ENCODE assay signal across 14 mouse cellular contexts in genomic region chr5:64992540-64992939, GRCm38 (mm10). TPM values are rescaled to one million over a fixed set of nuclear protein-coding genes. Genes with fewer than 3 reads are reported as not detected.
DNase-seq lines count a peak whose midpoint lies in the region; ATAC-seq and TF ChIP-seq lines count a peak whose summit lies in the region.
"Had no signal": no experiment of that assay in that cellular context is flagged by ENCODE, and none has a peak within 500 bp of the region (broad histone marks: within the 10 kb centered on the region; RNA-seq: fewer than 3 reads in every experiment).

No protein-coding gene starts in this region.

- no peaks in the 10 kb centered on the region for H3K36me3 ChIP-seq in forebrain, postnatal 0 days (ENCODE audit: insufficient read depth)
- H3K36me3 ChIP-seq in forebrain, embryonic 11.5 days (ENCODE audit: control insufficient read depth, insufficient read depth, low read length), result no peaks in the 10 kb centered on the region
- peaks cover 5% of the 10 kb centered on the region; the same call in 1 of the 2 replicates for H3K36me3 ChIP-seq in liver, postnatal 0 days (replicated peaks; ENCODE audit: insufficient read depth, low read length)
- H3K36me3 ChIP-seq in liver, embryonic 11.5 days (ENCODE audit: control insufficient read depth, insufficient read depth, low read length), result peaks cover 3% of the 10 kb centered on the region; the same call in 1 of the 2 replicates
- H3K36me3 ChIP-seq in midbrain, postnatal 0 days (ENCODE audit: insufficient read depth, low read length), result no peaks in the 10 kb centered on the region

- TF ChIP-seq EP300 in liver, postnatal 0 days (IDR thresholded peaks at IDR 0.05; ENCODE audit: low read depth), result no peak

- H3K4me3 ChIP-seq in forebrain, postnatal 0 days (ENCODE audit: low read depth, low read length), result no peak overlapping the region
- H3K4me3 ChIP-seq in forebrain, embryonic 11.5 days (ENCODE audit: low read depth, low read length), result no peak overlapping the region
- H3K4me3 ChIP-seq in liver, postnatal 0 days (ENCODE audit: low read depth, low read length), result no peak overlapping the region
- no peak overlapping the region for H3K4me3 ChIP-seq in liver, embryonic 11.5 days (ENCODE audit: low read depth, low read length)
- no peak overlapping the region for H3K4me3 ChIP-seq in midbrain, postnatal 0 days (ENCODE audit: low read depth, low read length)
- H3K4me3 ChIP-seq: liver, embryonic 13.5 days; megakaryocyte, embryonic 14.5 days had no signal

- peak; percentile 71 for ATAC-seq in forebrain, postnatal 0 days
- ATAC-seq in forebrain, embryonic 11.5 days (replicated peaks; ENCODE audit: low FRiP score), result no peak
- ATAC-seq in liver, postnatal 0 days, result no peak
- ATAC-seq in liver, embryonic 11.5 days (replicated peaks; ENCODE audit: low FRiP score), result no peak
- no peak for ATAC-seq in midbrain, postnatal 0 days (ENCODE audit: low FRiP score)
- ATAC-seq: forebrain, embryonic 16.5 days had no signal

- H3K9ac ChIP-seq in forebrain, postnatal 0 days, result no peak overlapping the region
- H3K9ac ChIP-seq in forebrain, embryonic 11.5 days (ENCODE audit: low read length), result no peak overlapping the region
- H3K9ac ChIP-seq in liver, postnatal 0 days (replicated peaks), result no peak overlapping the region
- no peak overlapping the region for H3K9ac ChIP-seq in liver, embryonic 11.5 days (ENCODE audit: low read depth, low read length)
- H3K9ac ChIP-seq in midbrain, postnatal 0 days (replicated peaks; ENCODE audit: low read length, poor library complexity, severe bottlenecking), result no peak overlapping the region
- H3K9ac ChIP-seq: liver, embryonic 13.5 days had no signal

- no peaks in the 10 kb centered on the region for H3K27me3 ChIP-seq in forebrain, postnatal 0 days (ENCODE audit: insufficient read depth, low read length)
- H3K27me3 ChIP-seq in forebrain, embryonic 11.5 days (ENCODE audit: control insufficient read depth, insufficient read depth, low read length), result no peaks in the 10 kb centered on the region
- no peaks in the 10 kb centered on the region for H3K27me3 ChIP-seq in liver, postnatal 0 days (ENCODE audit: insufficient read depth, low read length)
- no peaks in the 10 kb centered on the region for H3K27me3 ChIP-seq in liver, embryonic 11.5 days (replicated peaks; ENCODE audit: control insufficient read depth, insufficient read depth, low read length)
- H3K27me3 ChIP-seq in midbrain, postnatal 0 days (ENCODE audit: insufficient read depth, low read length), result no peaks in the 10 kb centered on the region
- H3K27me3 ChIP-seq: liver, embryonic 13.5 days; megakaryocyte, embryonic 14.5 days had no signal

- DNase-seq in forebrain, postnatal 0 days, result peak; percentile 39
- no peak for DNase-seq in forebrain, embryonic 11.5 days (ENCODE audit: low spot score)
- no peak for DNase-seq in liver, postnatal 0 days
- no peak for DNase-seq in liver, embryonic 11.5 days (ENCODE audit: low spot score)
- peak; percentile 65 for DNase-seq in R1 (ENCODE audit: low read depth, low spot score)
- peak; percentile 19 for DNase-seq in midbrain, postnatal 0 days (ENCODE audit: low spot score)
- no peak for DNase-seq in ovary, adult 18-20 months (ENCODE audit: low spot score)
- DNase-seq in kidney, adult 8-10 months, result no peak
- DNase-seq: adrenal gland, postnatal 25 days; cerebellum, adult 9-11 months; kidney, postnatal 25 days; liver, embryonic 13.5 days had no signal

- no peak overlapping the region for H3K4me2 ChIP-seq in forebrain, postnatal 0 days (ENCODE audit: low read depth)
- no peak overlapping the region for H3K4me2 ChIP-seq in forebrain, embryonic 11.5 days (ENCODE audit: low read depth, low read length, severe bottlenecking)
- H3K4me2 ChIP-seq in liver, postnatal 0 days (ENCODE audit: low read depth, low read length), result no peak overlapping the region
- no peak overlapping the region for H3K4me2 ChIP-seq in liver, embryonic 11.5 days
- no peak overlapping the region for H3K4me2 ChIP-seq in midbrain, postnatal 0 days (ENCODE audit: low read depth, low read length, poor library complexity, severe bottlenecking)
- H3K4me2 ChIP-seq: liver, embryonic 13.5 days had no signal

- peaks cover 5% of the 10 kb centered on the region; the same call in 1 of the 2 replicates for H3K4me1 ChIP-seq in forebrain, postnatal 0 days (ENCODE audit: insufficient read depth)
- no peaks in the 10 kb centered on the region for H3K4me1 ChIP-seq in forebrain, embryonic 11.5 days (replicated peaks; ENCODE audit: control insufficient read depth, insufficient read depth, low read length)
- H3K4me1 ChIP-seq in liver, postnatal 0 days (ENCODE audit: insufficient read depth), result no peaks in the 10 kb centered on the region
- H3K4me1 ChIP-seq in liver, embryonic 11.5 days (replicated peaks; ENCODE audit: control insufficient read depth, insufficient read depth, low read length), result no peaks in the 10 kb centered on the region
- H3K4me1 ChIP-seq in midbrain, postnatal 0 days (ENCODE audit: insufficient read depth, low read length), result no peaks in the 10 kb centered on the region
- H3K4me1 ChIP-seq: liver, embryonic 13.5 days had no signal

- no peak overlapping the region for H3K27ac ChIP-seq in forebrain, postnatal 0 days (ENCODE audit: low read depth, low read length)
- no peak overlapping the region for H3K27ac ChIP-seq in forebrain, embryonic 11.5 days (ENCODE audit: low read depth, low read length)
- no peak overlapping the region for H3K27ac ChIP-seq in liver, postnatal 0 days (ENCODE audit: low read depth)
- no peak overlapping the region for H3K27ac ChIP-seq in liver, embryonic 11.5 days (ENCODE audit: low read depth, low read length)
- no peak overlapping the region for H3K27ac ChIP-seq in midbrain, postnatal 0 days (ENCODE audit: low read depth, low read length)
- H3K27ac ChIP-seq: liver, embryonic 13.5 days had no signal

- 35% methylated on average over 8 of the region's 8 CpGs for WGBS in forebrain, postnatal 0 days
- WGBS in forebrain, embryonic 11.5 days, result 68% methylated on average over 8 of the region's 8 CpGs
- WGBS in liver, postnatal 0 days (ENCODE audit: insufficient replicate concordance), result 68% methylated on average over 8 of the region's 8 CpGs
- WGBS in liver, embryonic 11.5 days, result 71% methylated on average over 8 of the region's 8 CpGs
- 44% methylated on average over 8 of the region's 8 CpGs for WGBS in midbrain, postnatal 0 days

- peak; percentile 49; the same call in 1 of the 2 replicates for TF ChIP-seq CTCF in forebrain, postnatal 0 days (IDR thresholded peaks at IDR 0.05; ENCODE audit: low read depth)
- 0 out of 2 replicates have a peak, but pooled peaks have one; percentile 15 for TF ChIP-seq CTCF in liver, postnatal 0 days (IDR thresholded peaks at IDR 0.05; ENCODE audit: low read depth)
- TF ChIP-seq CTCF in midbrain, postnatal 0 days (IDR thresholded peaks at IDR 0.05), result peak; percentile 55

- no peaks in the 10 kb centered on the region for H3K9me3 ChIP-seq in forebrain, postnatal 0 days (ENCODE audit: low read length)
- no peaks in the 10 kb centered on the region for H3K9me3 ChIP-seq in forebrain, embryonic 11.5 days (ENCODE audit: control insufficient read depth, low read length)
- no peaks in the 10 kb centered on the region for H3K9me3 ChIP-seq in liver, postnatal 0 days (ENCODE audit: low read length)
- H3K9me3 ChIP-seq in liver, embryonic 11.5 days (ENCODE audit: control insufficient read depth, low read length), result no peaks in the 10 kb centered on the region
- no peaks in the 10 kb centered on the region for H3K9me3 ChIP-seq in midbrain, postnatal 0 days (ENCODE audit: low read length)
- H3K9me3 ChIP-seq: liver, embryonic 13.5 days; megakaryocyte, embryonic 14.5 days had no signal

RNA-seq across cellular contexts. Expression of gene Fam114a1, which starts 22.7 kb away (rescaled TPM):
- 3.8 and 6.1 TPM in 2 replicates for total RNA-seq in forebrain, postnatal 0 days (2014; rRNA removed)
- polyA plus RNA-seq in forebrain, postnatal 0 days (2015; fragmentation: Nextera tagmentation; extraction: Ambion mirVana), result 4.6 and 5.1 TPM in 2 replicates
- polyA plus RNA-seq in forebrain, embryonic 11.5 days (2014; fragmentation: Nextera tagmentation; extraction: Ambion mirVana), result 14.1 and 16.1 TPM in 2 replicates
- 9.4 and 10.2 TPM in 2 replicates for polyA plus RNA-seq in liver, postnatal 0 days (2015; fragmentation: Nextera tagmentation; extraction: Ambion mirVana)
- 18.5 and 21.1 TPM in 2 replicates for polyA plus RNA-seq in liver, embryonic 11.5 days (2014; fragmentation: Nextera tagmentation; extraction: Ambion mirVana)
- total RNA-seq in midbrain, postnatal 0 days (2014; rRNA removed), result 2.5 and 6.2 TPM in 2 replicates
- polyA plus RNA-seq in midbrain, postnatal 0 days (2015; fragmentation: Nextera tagmentation; extraction: Ambion mirVana), result 5.0 and 5.4 TPM in 2 replicates

RNA-seq across cellular contexts. Expression of gene Tlr6, which starts 32.6 kb away (rescaled TPM):
- 0.31 and 0.81 TPM in 2 replicates for total RNA-seq in forebrain, postnatal 0 days (2014; rRNA removed)
- polyA plus RNA-seq in forebrain, postnatal 0 days (2015; fragmentation: Nextera tagmentation; extraction: Ambion mirVana), result 0.18 and 0.25 TPM in 2 replicates
- 0.32 and 0.45 TPM in 2 replicates for polyA plus RNA-seq in forebrain, embryonic 11.5 days (2014; fragmentation: Nextera tagmentation; extraction: Ambion mirVana)
- polyA plus RNA-seq in liver, postnatal 0 days (2015; fragmentation: Nextera tagmentation; extraction: Ambion mirVana), result 0.47 and 0.79 TPM in 2 replicates
- 0.26 and 0.66 TPM in 2 replicates for polyA plus RNA-seq in liver, embryonic 11.5 days (2014; fragmentation: Nextera tagmentation; extraction: Ambion mirVana)
- 0.38 and 0.61 TPM in 2 replicates for total RNA-seq in midbrain, postnatal 0 days (2014; rRNA removed)
- 0.33 and 0.41 TPM in 2 replicates for polyA plus RNA-seq in midbrain, postnatal 0 days (2015; fragmentation: Nextera tagmentation; extraction: Ambion mirVana)

RNA-seq across cellular contexts. Expression of gene Tlr1, which starts 59.2 kb away (rescaled TPM):
- total RNA-seq in forebrain, postnatal 0 days (2014; rRNA removed), result 0.38 and 0.77 TPM in 2 replicates
- 0.39 and 0.47 TPM in 2 replicates for polyA plus RNA-seq in forebrain, postnatal 0 days (2015; fragmentation: Nextera tagmentation; extraction: Ambion mirVana)
- polyA plus RNA-seq in forebrain, embryonic 11.5 days (2014; fragmentation: Nextera tagmentation; extraction: Ambion mirVana), result 0.25 and 0.65 TPM in 2 replicates
- 1.5 and 1.9 TPM in 2 replicates for polyA plus RNA-seq in liver, postnatal 0 days (2015; fragmentation: Nextera tagmentation; extraction: Ambion mirVana)
- 0.55 and 0.78 TPM in 2 replicates for polyA plus RNA-seq in liver, embryonic 11.5 days (2014; fragmentation: Nextera tagmentation; extraction: Ambion mirVana)
- 0.14 and 0.99 TPM in 2 replicates for total RNA-seq in midbrain, postnatal 0 days (2014; rRNA removed)
- 0.49 and 0.52 TPM in 2 replicates for polyA plus RNA-seq in midbrain, postnatal 0 days (2015; fragmentation: Nextera tagmentation; extraction: Ambion mirVana)

Comparison
In these comparisons a context has a peak if more than half of its experiments do, and no peak if none do; other contexts are left out.
1. DNase-seq: peak in forebrain, postnatal 0 days (single experiment), R1 (single experiment) and midbrain, postnatal 0 days (single experiment); none in forebrain, embryonic 11.5 days (single experiment), liver, postnatal 0 days (single experiment), liver, embryonic 11.5 days (single experiment), ovary, adult 18-20 months (single experiment) and kidney, adult 8-10 months (0 of 2).
2. Peak in every context shown above with its lines, with median percentiles within 50 percentile points of each other: CTCF ChIP-seq.